ENCODE assay signal across 9 mouse cellular contexts in the genomic region with DNA sequence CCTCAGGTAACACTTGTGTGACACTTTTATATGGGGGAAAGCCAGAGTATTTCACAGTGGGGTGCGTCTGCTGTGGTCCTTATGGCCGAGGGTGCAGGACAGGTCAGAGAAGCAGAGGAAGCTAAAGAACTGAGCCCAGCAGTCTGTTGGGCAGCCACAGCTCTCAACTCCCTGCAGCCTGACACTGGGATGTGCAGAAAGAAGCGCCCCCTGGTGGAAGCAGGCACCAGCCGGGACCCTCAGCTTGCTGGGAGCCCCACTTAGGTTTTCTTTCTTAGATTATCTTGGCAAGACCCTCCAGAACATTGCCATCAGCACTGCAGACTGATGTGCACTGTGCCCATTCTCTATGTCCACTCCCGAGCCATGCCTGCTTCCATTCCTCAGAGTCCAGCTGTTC. TPM values are rescaled to one million over a fixed set of nuclear protein-coding genes. Genes with fewer than 3 reads are reported as not detected.
DNase-seq lines count a peak whose midpoint lies in the region; ATAC-seq and TF ChIP-seq lines count a peak whose summit lies in the region.
"Had no signal": no experiment of that assay in that cellular context is flagged by ENCODE, and none has a peak within 500 bp of the region (broad histone marks: within the 10 kb centered on the region; RNA-seq: fewer than 3 reads in every experiment).

No protein-coding gene starts in this region.

- TF ChIP-seq EP300 in MEL (IDR thresholded peaks at IDR 0.05; ENCODE audit: low read depth in 1 of 2, low read length in 2 of 2), result no peak
- no peak for TF ChIP-seq EP300 in liver, postnatal 0 days (IDR thresholded peaks at IDR 0.05; ENCODE audit: low read depth)

- H3K27me3 ChIP-seq in forebrain, embryonic 11.5 days (ENCODE audit: control insufficient read depth, insufficient read depth, low read length), result no peaks in the 10 kb centered on the region
- no peaks in the 10 kb centered on the region for H3K27me3 ChIP-seq in forebrain, embryonic 15.5 days
- no peaks in the 10 kb centered on the region for H3K27me3 ChIP-seq in MEL (ENCODE audit: control insufficient read depth in 1 of 2, insufficient read depth in 2 of 2, low read length in 2 of 2)
- no peaks in the 10 kb centered on the region for H3K27me3 ChIP-seq in liver, postnatal 0 days (ENCODE audit: insufficient read depth, low read length)
- H3K27me3 ChIP-seq: liver, embryonic 15.5 days had no signal

- peaks cover 5% of the 10 kb centered on the region; the same call in 1 of the 2 replicates for H3K4me1 ChIP-seq in forebrain, embryonic 11.5 days (replicated peaks; ENCODE audit: control insufficient read depth, insufficient read depth, low read length)
- H3K4me1 ChIP-seq in forebrain, embryonic 15.5 days, result peaks cover 7% of the 10 kb centered on the region
- H3K4me1 ChIP-seq in MEL (ENCODE audit: control insufficient read depth in 1 of 2, insufficient read depth in 2 of 2, low read length in 2 of 2), result no peaks in the 10 kb centered on the region
- H3K4me1 ChIP-seq in liver, postnatal 0 days (ENCODE audit: insufficient read depth), result no peaks in the 10 kb centered on the region
- H3K4me1 ChIP-seq: liver, embryonic 15.5 days had no signal

- no peaks in the 10 kb centered on the region for H3K9me3 ChIP-seq in forebrain, embryonic 11.5 days (ENCODE audit: control insufficient read depth, low read length)
- no peaks in the 10 kb centered on the region for H3K9me3 ChIP-seq in forebrain, embryonic 15.5 days
- no peaks in the 10 kb centered on the region for H3K9me3 ChIP-seq in MEL (replicated peaks; ENCODE audit: insufficient read depth, low read length)
- H3K9me3 ChIP-seq in liver, postnatal 0 days (ENCODE audit: low read length), result no peaks in the 10 kb centered on the region
- H3K9me3 ChIP-seq: liver, embryonic 15.5 days had no signal

- no peak overlapping the region for H3K4me3 ChIP-seq in forebrain, embryonic 11.5 days (ENCODE audit: low read depth, low read length)
- no peak overlapping the region for H3K4me3 ChIP-seq in forebrain, embryonic 15.5 days
- no peak overlapping the region for H3K4me3 ChIP-seq in MEL (ENCODE audit: control insufficient read depth in 1 of 2, insufficient read depth in 1 of 2, low read depth in 2 of 2, low read length in 2 of 2)
- H3K4me3 ChIP-seq in liver, postnatal 0 days (ENCODE audit: low read depth, low read length), result no peak overlapping the region
- H3K4me3 ChIP-seq: liver, embryonic 15.5 days had no signal

- TF ChIP-seq CTCF in MEL (IDR thresholded peaks at IDR 0.05 in 2 of 3, conservative IDR thresholded peaks at IDR 0.05 in 1 of 3; ENCODE audit: control insufficient read depth in 1 of 3, insufficient read depth in 1 of 3, low read depth in 2 of 3, low read length in 3 of 3, poor library complexity in 1 of 3, severe bottlenecking in 1 of 3), result peak; percentile 46 to 73 (median 53)
- TF ChIP-seq CTCF in liver, postnatal 0 days (IDR thresholded peaks at IDR 0.05; ENCODE audit: low read depth), result peak; percentile 66

- WGBS in forebrain, embryonic 11.5 days, result 52% methylated on average over 5 of the region's 5 CpGs
- WGBS in forebrain, embryonic 15.5 days, result 56% methylated on average over 5 of the region's 5 CpGs
- WGBS in liver, postnatal 0 days (ENCODE audit: insufficient replicate concordance), result 54% methylated on average over 5 of the region's 5 CpGs

- no peaks in the 10 kb centered on the region for H3K36me3 ChIP-seq in forebrain, embryonic 11.5 days (ENCODE audit: control insufficient read depth, insufficient read depth, low read length)
- no peaks in the 10 kb centered on the region for H3K36me3 ChIP-seq in forebrain, embryonic 15.5 days
- H3K36me3 ChIP-seq in MEL (ENCODE audit: control insufficient read depth in 1 of 2, insufficient read depth in 2 of 2, low read length in 2 of 2), result peaks cover 0 to 11% of the 10 kb centered on the region in 2 experiments; a peak in 2 of 4 replicates
- peaks cover 3% of the 10 kb centered on the region; the same call in 1 of the 2 replicates for H3K36me3 ChIP-seq in liver, postnatal 0 days (replicated peaks; ENCODE audit: insufficient read depth, low read length)
- H3K36me3 ChIP-seq: liver, embryonic 15.5 days had no signal

- H3K79me2 ChIP-seq in MEL (ENCODE audit: control insufficient read depth, insufficient read depth, low read length, poor library complexity), result peaks cover 37% of the 10 kb centered on the region

- no peak overlapping the region for H3K9ac ChIP-seq in forebrain, embryonic 11.5 days (ENCODE audit: low read length)
- H3K9ac ChIP-seq in forebrain, embryonic 15.5 days (replicated peaks), result no peak overlapping the region
- no peak overlapping the region for H3K9ac ChIP-seq in MEL (ENCODE audit: control insufficient read depth, low read depth, low read length, poor library complexity, severe bottlenecking)
- H3K9ac ChIP-seq in liver, postnatal 0 days (replicated peaks), result no peak overlapping the region
- H3K9ac ChIP-seq: liver, embryonic 15.5 days had no signal

- peak; percentile 65 for DNase-seq in forebrain, embryonic 11.5 days (ENCODE audit: low spot score)
- DNase-seq in layer of hippocampus, postnatal 10 days (ENCODE audit: low spot score in 2 of 2), result peak; percentile 36 to 55
- no peak for DNase-seq in layer of hippocampus, adult 9-11 months
- DNase-seq in MEL (ENCODE audit: low read depth, low spot score), result peak; percentile 19
- peak; percentile 56 for DNase-seq in liver, postnatal 0 days
- peak; percentile 66 for DNase-seq in thymus, postnatal 14 days
- DNase-seq in layer of hippocampus, adult 9-10 months (ENCODE audit: low spot score), result no peak

- H3K27ac ChIP-seq in forebrain, embryonic 11.5 days (ENCODE audit: low read depth, low read length), result no peak overlapping the region
- H3K27ac ChIP-seq in forebrain, embryonic 15.5 days (replicated peaks), result no peak overlapping the region
- no peak overlapping the region for H3K27ac ChIP-seq in MEL (ENCODE audit: control insufficient read depth, low read depth, low read length)
- no peak overlapping the region for H3K27ac ChIP-seq in liver, postnatal 0 days (ENCODE audit: low read depth)
- H3K27ac ChIP-seq: liver, embryonic 15.5 days had no signal

- H3K4me2 ChIP-seq in forebrain, embryonic 11.5 days (ENCODE audit: low read depth, low read length, severe bottlenecking), result no peak overlapping the region
- no peak overlapping the region for H3K4me2 ChIP-seq in forebrain, embryonic 15.5 days (replicated peaks)
- no peak overlapping the region for H3K4me2 ChIP-seq in liver, postnatal 0 days (ENCODE audit: low read depth, low read length)
- H3K4me2 ChIP-seq: liver, embryonic 15.5 days had no signal

- no peak for TF ChIP-seq POLR2A in MEL (IDR thresholded peaks at IDR 0.05; ENCODE audit: control insufficient read depth in 1 of 2, insufficient read depth in 1 of 2, low read depth in 1 of 2, low read length in 2 of 2, poor library complexity in 1 of 2)

- ATAC-seq in forebrain, embryonic 11.5 days (replicated peaks; ENCODE audit: low FRiP score), result 0 out of 2 replicates have a peak, but pooled peaks have one; percentile 46
- ATAC-seq in forebrain, embryonic 15.5 days (replicated peaks), result no peak
- no peak for ATAC-seq in liver, postnatal 0 days

- peak; percentile 4; the same call in 1 of the 2 replicates for TF ChIP-seq RAD21 in MEL (IDR thresholded peaks at IDR 0.05; ENCODE audit: low read depth, low read length)

TF ChIP-seq in MEL, 35 proteins besides CTCF, POLR2A, EP300 and RAD21:
- TF ChIP-seq HCFC1 (IDR thresholded peaks at IDR 0.05; ENCODE audit: low read depth, low read length), result no peak
- TF ChIP-seq JUND (IDR thresholded peaks at IDR 0.05; ENCODE audit: low read depth, low read length), result no peak
- TF ChIP-seq MEF2A (IDR thresholded peaks at IDR 0.05; ENCODE audit: extremely low read depth, insufficient replicate concordance, low read depth, low read length, poor library complexity, severe bottlenecking), result no peak
- no peak for TF ChIP-seq ZKSCAN1 (IDR thresholded peaks at IDR 0.05; ENCODE audit: low read depth, low read length)
- peak; percentile 35; the same call in 1 of the 2 replicates for TF ChIP-seq SMC3 (IDR thresholded peaks at IDR 0.05; ENCODE audit: low read depth, low read length)
- TF ChIP-seq CHD2 (IDR thresholded peaks at IDR 0.05; ENCODE audit: low read length), result no peak
- TF ChIP-seq ZMIZ1 (IDR thresholded peaks at IDR 0.05; ENCODE audit: low read depth, low read length), result no peak
- no peak for TF ChIP-seq RCOR1 (IDR thresholded peaks at IDR 0.05; ENCODE audit: low read depth, low read length)
- no peak for TF ChIP-seq E2F4 (IDR thresholded peaks at IDR 0.05; ENCODE audit: borderline replicate concordance, low read depth, low read length)

RNA-seq across cellular contexts. Expression of a gene that starts 19.6 kb away (rescaled TPM):
- 27.6 and 28.8 TPM in 2 replicates for polyA plus RNA-seq in forebrain, embryonic 11.5 days (2014; fragmentation: Nextera tagmentation; extraction: Ambion mirVana)
- 19.2 and 19.5 TPM in 2 replicates for polyA plus RNA-seq in forebrain, embryonic 15.5 days (2015; fragmentation: Nextera tagmentation; extraction: Ambion mirVana)
- total RNA-seq in layer of hippocampus, postnatal 10 days (2021), result 10 to 100 TPM; 16.9 to 19.5 TPM
- 12.0 and 12.3 TPM in 2 replicates for total RNA-seq in MEL (2012; rRNA removed)
- 10 to 100 TPM in 1 of 2 experiments, not detected in 1; 24.4 TPM for polyA plus RNA-seq in MEL (2012; ENCODE audit: insufficient read depth in 1 of 2, insufficient read length in 2 of 2, low read depth in 1 of 2, low replicate concordance in 2 of 2, missing spikeins in 1 of 2)
- 6.4 and 7.1 TPM in 2 replicates for polyA plus RNA-seq in liver, postnatal 0 days (2015; fragmentation: Nextera tagmentation; extraction: Ambion mirVana)

Comparison
In these comparisons a context has a peak if more than half of its experiments do, and no peak if none do; other contexts are left out.
1. DNase-seq: peak in forebrain, embryonic 11.5 days (single experiment), layer of hippocampus, postnatal 10 days (2 of 2), MEL (single experiment), liver, postnatal 0 days (single experiment) and thymus, postnatal 14 days (single experiment); none in layer of hippocampus, adult 9-11 months (single experiment) and layer of hippocampus, adult 9-10 months (single experiment).